Mouse (Mus musculus): ENCODE measurements around the gene Parp8.

The Parp8 gene

GRCm38 (mm10) chr13:116870221-116870620 lies 155.1 kb downstream of the Parp8 start:
- no peak for DNase-seq (ENCODE audit: low read depth, low spot score)

- DNase-seq (ENCODE audit: low read depth, low spot score), result no peak
These were observed 181.4 kb downstream of the Parp8 start for GRCm38 (mm10) chr13:116843937-116844336.

- no peak for DNase-seq (ENCODE audit: low read depth, low spot score)
These were observed 194.4 kb downstream of the Parp8 start for GRCm38 (mm10) chr13:116830984-116831383.

GRCm38 (mm10) chr13:116829015-116829414 lies 196.3 kb downstream of the Parp8 start:
- no peak for DNase-seq (ENCODE audit: low read depth, low spot score)

- no peak for DNase-seq (ENCODE audit: low read depth, low spot score)
These were observed 213.9 kb downstream of the Parp8 start for GRCm38 (mm10) chr13:116811456-116811855.
